Mouse (Mus musculus): ENCODE measurements around the gene Dgat2. TPM values are rescaled to one million over a fixed set of nuclear protein-coding genes. Genes with fewer than 3 reads are reported as not detected.

The Dgat2 gene
- polyA plus RNA-seq, 1 experiment from 2014 or later, result 11.2 TPM

DNA sequence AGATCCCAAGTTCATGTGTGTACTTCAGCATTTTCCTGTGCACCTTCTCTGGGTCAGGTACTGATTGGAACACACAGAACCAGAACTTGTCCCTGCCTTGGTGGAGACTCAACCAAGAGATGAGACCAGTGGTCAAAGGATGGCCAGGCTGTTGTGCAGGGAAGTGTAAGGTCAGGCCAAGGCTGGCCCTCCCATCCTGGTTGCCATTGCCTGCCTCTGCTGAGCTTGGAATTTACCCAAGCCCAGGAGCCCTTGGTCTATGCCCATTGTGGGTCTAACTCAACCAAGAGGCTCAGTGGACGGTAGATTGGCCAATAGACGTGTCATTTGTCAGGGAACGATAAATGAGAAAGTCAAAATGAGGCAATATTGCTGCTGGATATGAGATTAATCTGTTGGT is 2.9 kb upstream of the Dgat2 start:
- ATAC-seq (ENCODE audit: low FRiP score) (no peak), DNase-seq (ENCODE audit: low spot score) (no peak)
- H3K9me3 ChIP-seq (ENCODE audit: control insufficient read depth, low read length), result no peaks in the 10 kb centered on the region
- H3K27me3 ChIP-seq (ENCODE audit: control insufficient read depth, insufficient read depth, low read length), result no peaks in the 10 kb centered on the region
- 91% methylated on average over 3 of the region's 3 CpGs for WGBS
- 0 out of 2 replicates have a peak, but pooled peaks cover 3% of the 10 kb centered on the region for H3K4me1 ChIP-seq (replicated peaks; ENCODE audit: control insufficient read depth, insufficient read depth, low read length)
- no peaks in the 10 kb centered on the region for H3K36me3 ChIP-seq (ENCODE audit: control insufficient read depth, insufficient read depth, low read length)
- no peak overlapping the region for H3K4me3 ChIP-seq (ENCODE audit: low read depth, low read length)
- no peak overlapping the region for H3K9ac ChIP-seq (ENCODE audit: low read depth, low read length)
- H3K4me2 ChIP-seq (replicated peaks; ENCODE audit: low read depth, low read length), result no peak overlapping the region
- H3K27ac ChIP-seq (ENCODE audit: low read depth, low read length), result no peak overlapping the region

GRCm38 (mm10) chr7:99183751-99184150 is 1.2 kb upstream of the Dgat2 start:
- no peak overlapping the region for H3K9ac ChIP-seq (ENCODE audit: low read depth, low read length)
- ATAC-seq (ENCODE audit: low FRiP score) (no peak), DNase-seq (ENCODE audit: low spot score) (no peak)
- no peak overlapping the region for H3K4me3 ChIP-seq (ENCODE audit: low read depth, low read length)
- H3K4me2 ChIP-seq (replicated peaks; ENCODE audit: low read depth, low read length), result no peak overlapping the region
- no peaks in the 10 kb centered on the region for H3K9me3 ChIP-seq (ENCODE audit: control insufficient read depth, low read length)
- no peak overlapping the region for H3K27ac ChIP-seq (ENCODE audit: low read depth, low read length)
- H3K27me3 ChIP-seq (ENCODE audit: control insufficient read depth, insufficient read depth, low read length), result no peaks in the 10 kb centered on the region
- 0 out of 2 replicates have a peak, but pooled peaks cover 3% of the 10 kb centered on the region for H3K4me1 ChIP-seq (replicated peaks; ENCODE audit: control insufficient read depth, insufficient read depth, low read length)
- no peaks in the 10 kb centered on the region for H3K36me3 ChIP-seq (ENCODE audit: control insufficient read depth, insufficient read depth, low read length)
- 69% methylated on average over 6 of the region's 6 CpGs for WGBS

DNA sequence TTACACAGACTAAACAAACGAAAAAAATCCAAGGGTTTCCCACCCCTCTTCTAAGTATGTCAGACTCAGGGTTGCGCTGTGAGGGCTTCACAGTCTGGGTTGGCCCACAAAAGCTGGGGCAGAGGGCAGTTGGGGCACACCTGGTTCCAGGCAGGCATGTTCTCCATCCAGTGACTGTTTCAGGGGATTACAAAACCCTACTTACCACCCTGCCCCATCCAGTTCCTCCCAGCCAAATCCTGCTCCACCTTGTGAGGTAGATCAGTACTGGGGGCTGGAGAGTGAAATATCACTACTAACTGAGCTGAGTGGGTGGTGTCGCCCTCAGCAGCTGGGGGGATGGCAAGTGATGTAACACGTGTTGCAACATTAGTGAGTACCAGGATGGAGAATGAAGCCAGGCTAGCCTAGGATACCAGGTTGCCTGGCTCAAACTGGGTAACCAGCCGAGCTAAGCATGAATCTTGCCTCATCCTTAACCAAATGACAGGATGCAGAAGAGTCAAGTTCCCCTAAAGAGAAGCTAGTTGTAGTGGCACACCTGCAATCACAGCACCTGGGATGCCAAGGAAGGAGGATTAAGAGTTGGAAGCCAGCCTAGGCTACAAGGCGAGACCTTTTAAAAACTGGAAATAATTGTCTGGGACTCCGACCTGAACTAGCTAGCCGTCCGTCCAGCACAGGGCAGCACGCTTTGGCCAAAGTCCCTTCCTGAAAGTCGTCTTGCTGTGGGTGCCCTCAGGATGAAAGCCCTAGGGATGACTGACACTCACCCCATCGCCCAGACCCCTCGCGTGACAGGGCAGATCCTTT is 694 bp downstream of the Dgat2 start:
- Histone ChIP-seq H3K9ac (ENCODE audit: low read depth, low read length) (peak overlapping the region; percentile 79), H3K4me2 (replicated peaks; ENCODE audit: low read depth, low read length) (peak overlapping the region; percentile 96), H3K4me3 (ENCODE audit: low read depth, low read length) (peak overlapping the region; percentile 68), H3K9me3 (ENCODE audit: control insufficient read depth, low read length) (no peaks in the 10 kb centered on the region), H3K36me3 (ENCODE audit: control insufficient read depth, insufficient read depth, low read length) (no peaks in the 10 kb centered on the region), H3K27me3 (ENCODE audit: control insufficient read depth, insufficient read depth, low read length) (no peaks in the 10 kb centered on the region), H3K4me1 (replicated peaks; ENCODE audit: control insufficient read depth, insufficient read depth, low read length) (0 out of 2 replicates have a peak, but pooled peaks cover 3% of the 10 kb centered on the region), H3K27ac (ENCODE audit: low read depth, low read length) (no peak overlapping the region)
- ATAC-seq (ENCODE audit: low FRiP score) (no peak; the same call in 1 of the 2 replicates), DNase-seq (ENCODE audit: low spot score) (no peak)
- WGBS, result 21% methylated on average over 14 of the region's 14 CpGs

GRCm38 (mm10) chr7:99180162-99180561 is 2.4 kb downstream of the Dgat2 start:
- Histone ChIP-seq H3K4me2 (replicated peaks; ENCODE audit: low read depth, low read length) (no peak overlapping the region), H3K9ac (ENCODE audit: low read depth, low read length) (no peak overlapping the region), H3K27ac (ENCODE audit: low read depth, low read length) (no peak overlapping the region), H3K27me3 (ENCODE audit: control insufficient read depth, insufficient read depth, low read length) (no peaks in the 10 kb centered on the region), H3K9me3 (ENCODE audit: control insufficient read depth, low read length) (no peaks in the 10 kb centered on the region), H3K36me3 (ENCODE audit: control insufficient read depth, insufficient read depth, low read length) (no peaks in the 10 kb centered on the region), H3K4me3 (ENCODE audit: low read depth, low read length) (no peak overlapping the region), H3K4me1 (replicated peaks; ENCODE audit: control insufficient read depth, insufficient read depth, low read length) (0 out of 2 replicates have a peak, but pooled peaks cover 3% of the 10 kb centered on the region)
- ATAC-seq (ENCODE audit: low FRiP score) (no peak), DNase-seq (ENCODE audit: low spot score) (no peak)
- 100% methylated on average over 1 of the region's 1 CpGs for WGBS

DNA sequence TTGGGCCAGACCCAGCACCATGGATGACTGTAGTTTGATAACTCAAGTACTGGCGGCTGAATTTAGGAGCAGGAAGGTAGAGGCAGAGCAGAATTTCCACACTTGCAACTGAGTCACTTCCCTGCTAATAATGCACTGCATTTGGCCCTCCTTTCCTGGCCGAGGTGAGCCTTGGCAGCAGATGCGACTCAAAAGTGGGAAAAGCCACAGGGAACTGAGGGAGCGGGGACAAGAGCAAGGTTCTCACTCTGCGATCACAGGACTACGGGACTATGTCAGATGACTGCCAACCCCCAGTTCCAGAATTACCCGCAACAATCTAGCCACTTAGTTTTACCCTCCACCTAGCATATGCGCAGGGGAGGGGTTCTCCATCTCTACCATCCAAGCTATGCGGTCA is 3.2 kb downstream of the Dgat2 start:
- no peak for ATAC-seq (ENCODE audit: low FRiP score)

DNA sequence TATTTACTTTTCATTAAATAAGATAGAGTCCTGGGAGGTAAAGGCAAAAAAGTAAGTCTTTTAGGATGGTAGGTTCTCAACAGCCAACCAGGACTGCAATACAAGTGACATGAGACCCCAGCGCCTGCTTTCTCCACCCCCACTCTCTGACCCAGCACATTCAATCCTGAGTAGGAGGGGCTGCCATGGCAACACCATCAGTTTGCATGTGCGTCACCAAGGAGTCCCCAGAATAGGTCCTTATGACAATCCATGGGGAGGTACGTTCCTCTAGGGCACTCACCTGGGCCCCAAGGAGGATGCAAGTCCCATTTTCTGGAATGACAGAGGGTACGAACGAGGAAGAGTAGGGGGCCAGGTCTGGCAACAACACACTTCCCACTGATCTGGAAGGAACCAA is 5.1 kb downstream of the Dgat2 start:
- Histone ChIP-seq H3K4me2 (replicated peaks; ENCODE audit: low read depth, low read length) (no peak overlapping the region), H3K36me3 (ENCODE audit: control insufficient read depth, insufficient read depth, low read length) (no peaks in the 10 kb centered on the region), H3K4me3 (ENCODE audit: low read depth, low read length) (no peak overlapping the region), H3K27me3 (ENCODE audit: control insufficient read depth, insufficient read depth, low read length) (no peaks in the 10 kb centered on the region), H3K9me3 (ENCODE audit: control insufficient read depth, low read length) (no peaks in the 10 kb centered on the region), H3K27ac (ENCODE audit: low read depth, low read length) (no peak overlapping the region), H3K9ac (ENCODE audit: low read depth, low read length) (no peak overlapping the region), H3K4me1 (replicated peaks; ENCODE audit: control insufficient read depth, insufficient read depth, low read length) (0 out of 2 replicates have a peak, but pooled peaks cover 3% of the 10 kb centered on the region)
- DNase-seq (ENCODE audit: low spot score), result no peak
- 68% methylated on average over 5 of the region's 5 CpGs for WGBS
- no peak for ATAC-seq (ENCODE audit: low FRiP score)

More for the DNA sequence above, 3.2 kb downstream of the Dgat2 start:
- Histone ChIP-seq H3K4me1 (replicated peaks; ENCODE audit: control insufficient read depth, insufficient read depth, low read length) (0 out of 2 replicates have a peak, but pooled peaks cover 3% of the 10 kb centered on the region), H3K4me3 (ENCODE audit: low read depth, low read length) (no peak overlapping the region), H3K27ac (ENCODE audit: low read depth, low read length) (no peak overlapping the region), H3K9me3 (ENCODE audit: control insufficient read depth, low read length) (no peaks in the 10 kb centered on the region), H3K4me2 (replicated peaks; ENCODE audit: low read depth, low read length) (no peak overlapping the region), H3K27me3 (ENCODE audit: control insufficient read depth, insufficient read depth, low read length) (no peaks in the 10 kb centered on the region), H3K36me3 (ENCODE audit: control insufficient read depth, insufficient read depth, low read length) (no peaks in the 10 kb centered on the region), H3K9ac (ENCODE audit: low read depth, low read length) (no peak overlapping the region)
- 91% methylated on average over 9 of the region's 9 CpGs for WGBS
- DNase-seq (ENCODE audit: low spot score), result no peak

DNA sequence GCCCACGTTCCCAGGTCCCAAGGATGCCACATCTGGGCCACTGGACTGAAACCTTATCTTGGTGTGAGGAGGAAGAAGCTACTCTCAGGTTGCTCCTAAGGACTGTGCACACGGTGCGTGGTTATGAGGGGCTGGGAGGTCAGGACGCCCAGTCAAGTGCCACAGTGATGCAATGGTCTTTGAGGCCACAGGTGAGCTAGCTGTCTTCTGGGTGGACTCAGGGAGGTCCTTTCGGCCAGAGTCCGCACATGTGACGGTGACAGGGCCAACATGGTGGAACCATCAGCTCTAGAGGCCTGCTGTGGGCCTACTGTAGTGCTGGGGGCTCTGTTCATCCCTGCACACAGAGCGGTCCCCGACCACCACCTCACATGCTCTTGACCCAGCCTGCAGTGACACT is 6.9 kb downstream of the Dgat2 start:
- Histone ChIP-seq H3K4me3 (ENCODE audit: low read depth, low read length) (no peak overlapping the region), H3K36me3 (ENCODE audit: control insufficient read depth, insufficient read depth, low read length) (no peaks in the 10 kb centered on the region), H3K4me2 (replicated peaks; ENCODE audit: low read depth, low read length) (no peak overlapping the region), H3K27ac (ENCODE audit: low read depth, low read length) (no peak overlapping the region), H3K9me3 (ENCODE audit: control insufficient read depth, low read length) (no peaks in the 10 kb centered on the region), H3K9ac (ENCODE audit: low read depth, low read length) (no peak overlapping the region), H3K27me3 (ENCODE audit: control insufficient read depth, insufficient read depth, low read length) (no peaks in the 10 kb centered on the region), H3K4me1 (replicated peaks; ENCODE audit: control insufficient read depth, insufficient read depth, low read length) (no peaks in the 10 kb centered on the region)
- 94% methylated on average over 9 of the region's 9 CpGs for WGBS
- ATAC-seq (ENCODE audit: low FRiP score), result no peak
- no peak for DNase-seq (ENCODE audit: low spot score)

DNA sequence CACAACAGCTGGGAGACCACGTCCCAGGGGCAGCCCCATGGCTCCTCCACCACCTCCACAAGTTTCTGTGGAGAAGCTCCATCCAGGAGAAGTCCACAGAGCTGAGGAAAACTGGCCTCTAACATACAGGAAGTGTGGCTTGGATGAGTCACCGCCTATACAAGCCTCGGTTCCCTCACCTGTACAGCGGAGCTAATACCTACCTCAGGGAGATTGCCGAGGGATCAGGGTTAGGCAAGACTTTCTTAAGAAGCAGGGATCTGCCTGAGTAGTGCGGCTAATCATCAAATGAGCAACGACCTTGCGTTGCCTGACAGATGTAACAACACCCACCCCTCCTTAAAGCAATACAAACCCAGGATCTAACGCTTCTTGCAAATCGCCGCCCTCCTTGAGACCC is 7.4 kb downstream of the Dgat2 start:
- 89% methylated on average over 11 of the region's 11 CpGs for WGBS

GRCm38 (mm10) chr7:99174006-99174405 is 8.5 kb downstream of the Dgat2 start:
- H3K4me2 ChIP-seq (replicated peaks; ENCODE audit: low read depth, low read length), result no peak overlapping the region
- H3K27me3 ChIP-seq (ENCODE audit: control insufficient read depth, insufficient read depth, low read length), result no peaks in the 10 kb centered on the region
- WGBS, result 94% methylated on average over 4 of the region's 4 CpGs
- no peaks in the 10 kb centered on the region for H3K36me3 ChIP-seq (ENCODE audit: control insufficient read depth, insufficient read depth, low read length)
- DNase-seq (ENCODE audit: low spot score), result no peak
- H3K9me3 ChIP-seq (ENCODE audit: control insufficient read depth, low read length), result no peaks in the 10 kb centered on the region
- no peak overlapping the region for H3K4me3 ChIP-seq (ENCODE audit: low read depth, low read length)
- H3K9ac ChIP-seq (ENCODE audit: low read depth, low read length), result no peak overlapping the region
- no peak for ATAC-seq (ENCODE audit: low FRiP score)
- no peaks in the 10 kb centered on the region for H3K4me1 ChIP-seq (replicated peaks; ENCODE audit: control insufficient read depth, insufficient read depth, low read length)
- H3K27ac ChIP-seq (ENCODE audit: low read depth, low read length), result no peak overlapping the region

More for the DNA sequence above, 7.4 kb downstream of the Dgat2 start:
- H3K36me3 ChIP-seq (ENCODE audit: control insufficient read depth, insufficient read depth, low read length), result no peaks in the 10 kb centered on the region
- H3K4me2 ChIP-seq (replicated peaks; ENCODE audit: low read depth, low read length), result no peak overlapping the region
- H3K27me3 ChIP-seq (ENCODE audit: control insufficient read depth, insufficient read depth, low read length), result no peaks in the 10 kb centered on the region
- DNase-seq (ENCODE audit: low spot score), result no peak
- ATAC-seq (ENCODE audit: low FRiP score), result no peak
- H3K9ac ChIP-seq (ENCODE audit: low read depth, low read length), result no peak overlapping the region
- no peak overlapping the region for H3K4me3 ChIP-seq (ENCODE audit: low read depth, low read length)
- no peaks in the 10 kb centered on the region for H3K9me3 ChIP-seq (ENCODE audit: control insufficient read depth, low read length)
- H3K4me1 ChIP-seq (replicated peaks; ENCODE audit: control insufficient read depth, insufficient read depth, low read length), result no peaks in the 10 kb centered on the region
- H3K27ac ChIP-seq (ENCODE audit: low read depth, low read length), result no peak overlapping the region

Measured in hindbrain, embryonic 11.5 days (tissue).